Mouse (Mus musculus) kidney, adult 2 months (tissue): Measurements from ENCODE around the gene Ankrd33b. TPM values are rescaled to one million over a fixed set of nuclear protein-coding genes. Genes with fewer than 3 reads are reported as not detected.

Experiments
- DNase-seq: peaks from one replicate; pipeline ENCODE4 v3.0.0; 2021
- H3K27ac ChIP-seq: fragments of 200-500 bp; 2 replicates; pipeline ENCODE4 v1.5.1; 2012; ENCODE audit warnings: low read depth, low read length, control low read depth, inconsistent platforms; ENCODE audit not compliant: insufficient read depth
- H3K27me3 ChIP-seq: fragments of 200-500 bp; replicated peaks from 2 replicates; pipeline ENCODE4 v1.6.1; 2012; ENCODE audit warnings: mild to moderate bottlenecking, moderate library complexity, low read length, inconsistent platforms; ENCODE audit not compliant: control insufficient read depth, insufficient read depth
- H3K36me3 ChIP-seq: fragments of 200-500 bp; 2 replicates; pipeline ENCODE4 v1.6.1; 2012; ENCODE audit warnings: mild to moderate bottlenecking, moderate library complexity, low read length, inconsistent platforms; ENCODE audit not compliant: control insufficient read depth, insufficient read depth
- H3K4me1 ChIP-seq: fragments of 200-500 bp; 2 replicates; pipeline ENCODE4 v1.6.1; 2011; ENCODE audit warnings: low read length; ENCODE audit not compliant: control insufficient read depth, insufficient read depth
- H3K4me3 ChIP-seq: fragments of 200-500 bp; 2 replicates; pipeline ENCODE4 v1.5.1; 2011; ENCODE audit warnings: mild to moderate bottlenecking, low read depth, low read length, control low read depth; ENCODE audit not compliant: insufficient read depth
- CTCF ChIP-seq: fragments of 200-500 bp; conservative IDR thresholded peaks from 2 replicates; pipeline ENCODE4 v1.5.1; 2011; ENCODE audit warnings: low read depth, mild to moderate bottlenecking, control low read depth, low read length, moderate library complexity, mixed read lengths; ENCODE audit not compliant: insufficient read depth, insufficient read length
- POLR2A ChIP-seq: fragments of 200-500 bp; IDR thresholded peaks from one replicate; pipeline ENCODE4 v1.6.1; 2011; ENCODE audit warnings: low read depth, low read length, control low read depth
- WGBS: fragments of 180-500 bp; shearing (Covaris S2); methylation state at CpG from one replicate; pipeline ENCODE4 v1.1.7; 2018; 5-methylcytosine and 5-hydroxymethylcytosine counted together
- polyA plus RNA-seq: library from polyadenylated mRNA; depleted of rRNA; stranded (reverse); fragments of >200 nt; gene quantifications from 2 replicates; pipeline ENCODE4 v1.2.3, GENCODE M21; 2012

The Ankrd33b gene
- polyA plus RNA-seq, 1 experiment = 21.8 TPM

DNA sequence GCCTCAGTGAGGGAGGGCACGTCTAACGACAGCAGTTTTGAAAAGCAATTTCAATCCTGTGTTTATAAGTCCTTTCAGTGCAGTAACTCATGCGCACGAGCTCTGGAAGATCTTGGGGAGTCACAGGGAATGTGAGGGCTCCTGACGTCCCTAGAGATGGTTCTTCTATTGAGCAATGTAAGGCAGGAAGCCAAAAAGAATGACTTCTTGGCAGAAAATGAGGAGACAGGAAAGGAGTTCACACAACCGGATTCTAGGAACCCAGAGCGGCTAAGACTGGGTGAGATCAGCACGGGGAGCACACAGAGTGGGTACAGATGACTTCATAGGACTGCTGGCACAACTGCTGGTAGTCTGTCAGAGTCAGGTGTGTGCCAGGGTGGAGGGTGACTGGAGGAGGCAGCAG, 25.0 kb downstream of the Ankrd33b start:
- Histone ChIP-seq H3K27me3 (no peaks in the 10 kb centered on the region), H3K4me1 (peaks cover 38% of the 10 kb centered on the region), H3K4me3 (no peak overlapping the region), H3K36me3 (no peaks in the 10 kb centered on the region), H3K27ac (peak overlapping the region; percentile 37; the same call in 1 of the 2 replicates)
- WGBS = 26% methylated on average over 8 of the region's 8 CpGs
- peak; percentile 94 for DNase-seq
- no peak for TF ChIP-seq CTCF
- no peak for TF ChIP-seq POLR2A

DNA sequence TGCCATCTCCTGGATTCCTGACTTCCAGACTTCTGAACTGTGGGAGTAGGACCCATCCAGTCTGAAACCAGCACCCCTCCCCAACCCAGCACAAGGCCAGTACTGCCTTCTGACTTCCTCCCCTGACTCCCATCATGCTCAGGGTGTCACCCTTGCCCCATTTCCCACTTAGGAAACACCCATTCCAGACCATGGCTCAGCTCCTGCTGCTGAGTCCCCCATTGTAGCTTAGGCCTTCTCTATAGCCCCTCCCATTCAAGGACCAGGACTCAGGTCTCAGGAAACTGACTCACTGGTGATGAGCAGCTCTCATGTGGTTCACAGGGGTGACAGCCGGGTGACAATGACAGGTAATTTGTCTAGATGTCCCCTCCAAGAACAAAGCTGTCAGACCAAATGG, 25.5 kb downstream of the Ankrd33b start:
- no peaks in the 10 kb centered on the region for H3K27me3 ChIP-seq
- no peak overlapping the region for H3K4me3 ChIP-seq
- H3K27ac ChIP-seq = peak overlapping the region; percentile 37
- 79% methylated on average over 1 of the region's 1 CpGs for WGBS
- no peak for DNase-seq
- no peak for TF ChIP-seq POLR2A
- TF ChIP-seq CTCF = no peak
- H3K36me3 ChIP-seq = no peaks in the 10 kb centered on the region
- peaks cover 38% of the 10 kb centered on the region for H3K4me1 ChIP-seq

DNA sequence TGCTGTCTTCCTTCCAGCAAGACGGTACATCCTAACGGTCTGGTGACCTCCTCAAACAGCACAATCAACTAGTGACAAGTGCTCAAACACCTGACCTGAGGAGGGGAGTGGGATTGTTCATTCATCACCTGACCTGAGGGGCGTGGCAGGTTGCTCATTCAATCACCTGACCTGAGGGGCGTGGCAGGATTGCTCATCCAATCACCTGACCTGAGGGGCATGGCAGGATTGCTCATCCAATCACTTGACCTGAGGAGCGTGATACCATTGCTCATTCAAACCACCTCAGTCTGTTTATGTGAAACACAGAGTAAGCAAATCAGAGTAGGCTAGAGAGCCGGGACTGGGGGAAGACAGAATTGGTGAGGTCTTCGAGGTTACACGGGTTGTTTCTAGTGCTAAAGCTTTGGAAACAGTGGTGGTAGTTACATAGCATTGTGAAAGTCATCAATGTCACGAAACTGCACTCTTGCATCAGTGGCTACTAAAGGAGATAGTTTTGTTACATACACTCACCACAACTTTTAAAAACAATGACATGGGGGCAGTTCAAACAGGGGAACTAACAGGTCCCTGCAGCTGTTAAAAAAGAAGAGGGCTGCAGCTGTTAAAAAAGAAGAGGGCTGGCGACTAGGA, 28.8 kb downstream of the Ankrd33b start:
- no peak overlapping the region for H3K27ac ChIP-seq
- no peaks in the 10 kb centered on the region for H3K27me3 ChIP-seq
- H3K4me1 ChIP-seq = peaks cover 23% of the 10 kb centered on the region
- no peak for DNase-seq
- 64% methylated on average over 10 of the region's 10 CpGs for WGBS
- no peak overlapping the region for H3K4me3 ChIP-seq
- no peaks in the 10 kb centered on the region for H3K36me3 ChIP-seq
- TF ChIP-seq CTCF = no peak
- no peak for TF ChIP-seq POLR2A

DNA sequence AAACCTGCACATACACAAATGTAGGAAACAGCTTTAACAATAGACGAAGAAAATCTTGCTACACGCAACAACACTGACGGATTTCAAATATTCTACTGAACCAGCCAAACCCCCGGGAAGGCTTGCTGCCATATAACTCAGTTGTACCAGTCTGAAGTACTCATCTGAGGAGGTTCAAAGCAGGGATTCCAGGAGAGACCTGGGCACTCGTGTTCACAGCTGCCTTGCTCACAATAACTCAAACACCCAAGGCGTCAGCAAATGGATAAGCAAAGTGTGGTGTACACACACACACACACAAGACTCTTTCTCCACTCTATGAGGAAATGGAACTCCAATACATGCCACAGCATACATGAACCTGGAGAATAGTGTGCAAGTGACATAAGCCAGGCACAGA, 29.5 kb downstream of the Ankrd33b start:
- Histone ChIP-seq H3K27me3 (no peaks in the 10 kb centered on the region), H3K36me3 (no peaks in the 10 kb centered on the region), H3K4me3 (no peak overlapping the region), H3K4me1 (peaks cover 17% of the 10 kb centered on the region; the same call in 1 of the 2 replicates), H3K27ac (no peak overlapping the region)
- no peak for TF ChIP-seq CTCF
- TF ChIP-seq POLR2A = no peak
- no peak for DNase-seq
- WGBS = 70% methylated on average over 6 of the region's 6 CpGs

DNA sequence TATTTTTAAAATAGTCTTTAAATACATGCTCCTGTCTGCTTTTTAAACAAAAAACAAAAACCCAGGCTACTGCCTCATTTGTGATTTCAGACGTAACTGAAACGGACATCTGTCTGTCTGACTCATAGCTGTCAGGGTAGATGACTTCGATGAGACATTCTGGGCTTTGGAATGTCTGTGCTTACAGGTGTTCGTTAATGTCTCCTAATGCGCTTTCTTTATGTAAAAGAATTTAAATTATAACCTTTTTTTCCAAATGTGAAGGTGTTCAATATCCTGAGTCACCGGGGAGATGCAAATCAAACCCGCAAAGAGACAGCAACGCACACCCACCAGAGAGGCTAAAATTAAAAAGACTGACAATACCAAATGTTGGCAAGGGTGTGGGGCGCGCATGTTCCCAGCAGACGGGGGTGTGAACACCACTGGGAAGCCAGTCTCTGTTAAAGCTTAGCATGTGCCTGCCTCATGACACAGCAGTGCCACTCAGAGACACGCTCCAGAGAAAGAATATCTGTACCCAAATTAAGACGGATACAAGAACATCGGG, 30.3 kb downstream of the Ankrd33b start:
- no peak for DNase-seq
- Histone ChIP-seq H3K4me1 (peaks cover 12% of the 10 kb centered on the region; the same call in 1 of the 2 replicates), H3K27ac (no peak overlapping the region), H3K4me3 (no peak overlapping the region), H3K27me3 (no peaks in the 10 kb centered on the region), H3K36me3 (no peaks in the 10 kb centered on the region)
- TF ChIP-seq CTCF = no peak
- no peak for TF ChIP-seq POLR2A
- 73% methylated on average over 14 of the region's 14 CpGs for WGBS

DNA sequence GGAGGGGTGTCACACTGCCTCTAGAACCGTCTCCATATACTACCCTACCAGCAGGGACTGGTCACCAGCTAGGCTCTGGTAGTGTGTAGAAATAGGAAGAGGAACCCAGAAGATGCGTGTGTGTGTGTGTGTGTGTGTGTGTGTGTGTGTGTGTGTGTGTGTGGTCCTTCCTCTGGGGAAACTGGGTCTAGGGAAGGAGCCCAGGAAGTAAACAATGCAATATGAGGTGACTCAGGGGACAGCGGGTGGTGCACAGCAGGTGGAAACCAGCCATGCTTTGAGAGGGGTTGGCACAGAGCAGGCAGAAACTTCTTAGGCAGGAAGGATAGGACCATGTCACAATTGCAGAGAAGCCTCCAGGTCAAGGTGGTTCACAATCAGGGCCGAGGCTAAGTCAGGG, 30.8 kb downstream of the Ankrd33b start:
- Histone ChIP-seq H3K27me3 (no peaks in the 10 kb centered on the region), H3K36me3 (no peaks in the 10 kb centered on the region), H3K4me1 (peaks cover 8% of the 10 kb centered on the region; the same call in 1 of the 2 replicates), H3K4me3 (no peak overlapping the region), H3K27ac (no peak overlapping the region)
- 51% methylated on average over 4 of the region's 4 CpGs for WGBS
- TF ChIP-seq CTCF (no peak), POLR2A (no peak)
- DNase-seq = no peak

DNA sequence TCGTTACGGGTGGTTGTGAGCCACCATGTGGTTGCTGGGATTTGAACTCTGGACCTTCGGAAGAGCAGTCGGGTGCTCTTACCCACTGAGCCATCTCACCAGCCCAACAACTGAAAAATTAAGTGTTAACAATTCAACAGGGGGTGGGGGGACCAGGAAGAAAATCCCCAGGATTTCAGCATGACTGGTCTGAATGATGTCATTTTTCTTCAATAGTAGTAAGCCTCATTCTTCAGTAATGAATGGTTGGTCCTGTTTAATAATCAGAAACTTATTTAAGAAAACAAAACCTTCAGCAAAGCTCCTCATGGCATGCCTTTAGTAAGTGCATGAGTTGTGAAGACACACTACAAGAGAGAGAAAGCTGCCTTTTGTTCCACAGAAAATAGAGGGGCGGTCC, 32.7 kb downstream of the Ankrd33b start:
- 71% methylated on average over 5 of the region's 5 CpGs for WGBS
- Histone ChIP-seq H3K4me3 (no peak overlapping the region), H3K27ac (no peak overlapping the region), H3K36me3 (no peaks in the 10 kb centered on the region), H3K27me3 (no peaks in the 10 kb centered on the region), H3K4me1 (peaks cover 10% of the 10 kb centered on the region; the same call in 1 of the 2 replicates)
- DNase-seq = no peak
- TF ChIP-seq POLR2A (no peak), CTCF (no peak)
